Comparison of ENCODE assay signal across 9 mouse cellular contexts in the genomic region with DNA sequence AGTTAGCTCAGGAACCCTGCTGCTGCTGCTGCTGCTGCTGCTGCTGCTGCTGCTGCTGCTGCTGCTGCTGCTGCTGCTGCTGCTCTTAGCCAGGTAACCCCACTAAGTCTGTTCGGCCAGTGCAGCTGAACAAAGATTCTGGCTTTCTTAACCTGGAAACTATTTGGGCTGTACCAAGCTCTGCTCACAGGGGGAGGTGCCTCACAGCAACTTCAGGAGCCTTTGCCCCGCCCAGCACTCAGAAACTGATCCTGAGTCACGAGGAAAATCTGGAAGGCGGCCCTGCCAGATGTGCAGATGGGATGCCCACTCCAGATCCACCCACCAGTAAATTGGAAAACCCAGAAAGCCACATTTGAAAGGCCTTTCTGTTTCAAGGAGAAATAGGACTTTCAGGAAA. TPM values are rescaled to one million over a fixed set of nuclear protein-coding genes. Genes with fewer than 3 reads are reported as not detected.
DNase-seq lines count a peak whose midpoint lies in the region; ATAC-seq and TF ChIP-seq lines count a peak whose summit lies in the region.
"Had no signal": no experiment of that assay in that cellular context is flagged by ENCODE, and none has a peak within 500 bp of the region (broad histone marks: within the 10 kb centered on the region; RNA-seq: fewer than 3 reads in every experiment).

Capn6 (minus strand) TSS at position 203 of the 400 bp plus-strand sequence.

- H3K9ac ChIP-seq in hindbrain, postnatal 0 days (replicated peaks; ENCODE audit: low read length): no peak within 1 kb of the TSS
- no peak within 1 kb of the TSS for H3K9ac ChIP-seq in hindbrain, embryonic 14.5 days
- H3K9ac ChIP-seq: hindbrain, embryonic 15.5 days had no signal

- WGBS in hindbrain, embryonic 10.5 days: 57% methylated on average over 4 of the region's 4 CpGs
- WGBS in hindbrain, postnatal 0 days: 67% methylated on average over 4 of the region's 4 CpGs
- 18% methylated on average over 4 of the region's 4 CpGs for WGBS in heart, embryonic 10.5 days
- 59% methylated on average over 4 of the region's 4 CpGs for WGBS in hindbrain, embryonic 14.5 days

- H3K27ac ChIP-seq in hindbrain, embryonic 10.5 days: no peak within 1 kb of the TSS
- no peak within 1 kb of the TSS for H3K27ac ChIP-seq in hindbrain, postnatal 0 days
- peak within 1 kb of the TSS; percentile 82 for H3K27ac ChIP-seq in heart, embryonic 10.5 days
- H3K27ac ChIP-seq in hindbrain, embryonic 14.5 days: no peak within 1 kb of the TSS
- H3K27ac ChIP-seq: hindbrain, embryonic 15.5 days had no signal

- H3K36me3 ChIP-seq in hindbrain, embryonic 10.5 days: no peaks in the 10 kb centered on the region
- H3K36me3 ChIP-seq in hindbrain, postnatal 0 days (ENCODE audit: insufficient read depth, low read length): no peaks in the 10 kb centered on the region
- H3K36me3 ChIP-seq in heart, embryonic 10.5 days: no peaks in the 10 kb centered on the region
- H3K36me3 ChIP-seq in hindbrain, embryonic 14.5 days (replicated peaks; ENCODE audit: control insufficient read depth, insufficient read depth): no peaks in the 10 kb centered on the region
- H3K36me3 ChIP-seq: hindbrain, embryonic 15.5 days had no signal

- TF ChIP-seq CTCF in hindbrain, postnatal 0 days (IDR thresholded peaks at IDR 0.05; ENCODE audit: low read depth): no peak

- H3K27me3 ChIP-seq in hindbrain, embryonic 10.5 days (ENCODE audit: insufficient read depth, poor library complexity, severe bottlenecking): peaks cover 21% of the 10 kb centered on the region
- no peaks in the 10 kb centered on the region for H3K27me3 ChIP-seq in hindbrain, postnatal 0 days (ENCODE audit: insufficient read depth, low read length)
- no peaks in the 10 kb centered on the region for H3K27me3 ChIP-seq in heart, embryonic 10.5 days (ENCODE audit: insufficient read depth, poor library complexity, severe bottlenecking)
- H3K27me3 ChIP-seq in hindbrain, embryonic 14.5 days (ENCODE audit: control insufficient read depth, insufficient read depth, low read length): no peaks in the 10 kb centered on the region

- no peaks in the 10 kb centered on the region for H3K9me3 ChIP-seq in hindbrain, embryonic 10.5 days
- no peaks in the 10 kb centered on the region for H3K9me3 ChIP-seq in hindbrain, postnatal 0 days (ENCODE audit: low read length)
- no peaks in the 10 kb centered on the region for H3K9me3 ChIP-seq in heart, embryonic 10.5 days
- no peaks in the 10 kb centered on the region for H3K9me3 ChIP-seq in hindbrain, embryonic 14.5 days (ENCODE audit: control insufficient read depth, low read length)
- H3K9me3 ChIP-seq: hindbrain, embryonic 15.5 days had no signal

- H3K4me2 ChIP-seq in hindbrain, postnatal 0 days (ENCODE audit: low read depth, low read length): no peak within 1 kb of the TSS
- no peak within 1 kb of the TSS for H3K4me2 ChIP-seq in hindbrain, embryonic 14.5 days (replicated peaks)
- H3K4me2 ChIP-seq: hindbrain, embryonic 15.5 days had no signal

- no peak for ATAC-seq in hindbrain, postnatal 0 days
- ATAC-seq in hindbrain, embryonic 14.5 days (ENCODE audit: low FRiP score): no peak

- H3K4me3 ChIP-seq in hindbrain, embryonic 10.5 days: peak within 1 kb of the TSS; percentile 16; the same call in 1 of the 2 replicates
- no peak within 1 kb of the TSS for H3K4me3 ChIP-seq in hindbrain, postnatal 0 days (ENCODE audit: low read length)
- peak within 1 kb of the TSS; percentile 55 for H3K4me3 ChIP-seq in heart, embryonic 10.5 days
- H3K4me3 ChIP-seq in hindbrain, embryonic 14.5 days (replicated peaks; ENCODE audit: low read length): no peak within 1 kb of the TSS
- H3K4me3 ChIP-seq: hindbrain, embryonic 15.5 days had no signal

- DNase-seq in hindbrain, embryonic 10.5 days (ENCODE audit: low spot score): peak; percentile 6
- DNase-seq in hindbrain, postnatal 0 days (ENCODE audit: low spot score): no peak
- peak; percentile 77 for DNase-seq in heart, embryonic 10.5 days (ENCODE audit: low spot score)
- DNase-seq in kidney, postnatal 4 days: peak; percentile 51 to 69
- DNase-seq in neural tube, embryonic 10.5 days (ENCODE audit: extremely low spot score, low spot score): peak; percentile 21
- DNase-seq in c-Kit-positive CD71-positive TER-119-positive erythroid progenitor cells, embryonic 14.5 days (ENCODE audit: low spot score): no peak
- DNase-seq in spleen, postnatal 4 days (ENCODE audit: low spot score in 2 of 2): no peak
- no peak for DNase-seq in hindbrain, embryonic 14.5 days (ENCODE audit: low spot score)

- H3K4me1 ChIP-seq in hindbrain, embryonic 10.5 days (replicated peaks): no peaks in the 10 kb centered on the region
- H3K4me1 ChIP-seq in hindbrain, postnatal 0 days (ENCODE audit: insufficient read depth, low read length): no peaks in the 10 kb centered on the region
- H3K4me1 ChIP-seq in heart, embryonic 10.5 days: no peaks in the 10 kb centered on the region; the same call in 1 of the 2 replicates
- no peaks in the 10 kb centered on the region for H3K4me1 ChIP-seq in hindbrain, embryonic 14.5 days (replicated peaks; ENCODE audit: control insufficient read depth, insufficient read depth, low read length)
- H3K4me1 ChIP-seq: hindbrain, embryonic 15.5 days had no signal

RNA-seq across cellular contexts. Expression of gene Capn6, which starts in this region (rescaled TPM):
- polyA plus RNA-seq in hindbrain, embryonic 10.5 days (2016; fragmentation: Nextera tagmentation; extraction: Ambion mirVana): 12.9 and 15.7 TPM in 2 replicates
- 2.0 and 3.0 TPM in 2 replicates for total RNA-seq in hindbrain, postnatal 0 days (2014; rRNA removed)
- polyA plus RNA-seq in hindbrain, postnatal 0 days (2015; fragmentation: Nextera tagmentation; extraction: Ambion mirVana): 1.5 and 1.8 TPM in 2 replicates
- polyA plus RNA-seq in heart, embryonic 10.5 days (2016; fragmentation: Nextera tagmentation; extraction: Ambion mirVana): 220 and 293 TPM in 2 replicates
- 1.0 and 1.6 TPM in 2 replicates for polyA plus RNA-seq in hindbrain, embryonic 14.5 days (2014; fragmentation: Nextera tagmentation; extraction: Ambion mirVana)

Comparison
In these comparisons a context has a peak if more than half of its experiments do, and no peak if none do; other contexts are left out.
1. RNA of gene Capn6 (polyA plus RNA-seq): 220 to 293 TPM in heart, embryonic 10.5 days; 12.9 to 15.7 TPM in hindbrain, embryonic 10.5 days, 1.5 to 1.8 TPM in hindbrain, postnatal 0 days and 1.0 to 1.6 TPM in hindbrain, embryonic 14.5 days; every median in the first group is over 10 times any median in the second.
2. DNase-seq: peak in hindbrain, embryonic 10.5 days (single experiment), heart, embryonic 10.5 days (single experiment), kidney, postnatal 4 days (2 of 2) and neural tube, embryonic 10.5 days (single experiment); none in hindbrain, postnatal 0 days (single experiment), c-Kit-positive CD71-positive TER-119-positive erythroid progenitor cells, embryonic 14.5 days (single experiment), spleen, postnatal 4 days (0 of 2) and hindbrain, embryonic 14.5 days (single experiment).
3. H3K4me3 ChIP-seq: peak in hindbrain, embryonic 10.5 days (single experiment) and heart, embryonic 10.5 days (single experiment); none in hindbrain, postnatal 0 days (single experiment) and hindbrain, embryonic 14.5 days (single experiment).